Mouse (Mus musculus) ES-E14 (cell line): Measurements from ENCODE around the gene Azin2. TPM values are rescaled to one million over a fixed set of nuclear protein-coding genes. Genes with fewer than 3 reads are reported as not detected.

Source experiments
- DNase-seq: peaks from one replicate; pipeline ENCODE4 v3.0.0-alpha.2; 2013; ENCODE audit warnings: low read depth, low spot score
- H3K27ac ChIP-seq: 2 replicates; pipeline ENCODE4 v1.5.1; 2012; ENCODE audit warnings: low read depth, mild to moderate bottlenecking, low read length, moderate library complexity, mixed read lengths; ENCODE audit not compliant: poor library complexity, insufficient read depth, severe bottlenecking
- H3K36me3 ChIP-seq: 2 replicates; pipeline ENCODE4 v1.6.1; 2012; ENCODE audit warnings: mild to moderate bottlenecking, low read length, moderate library complexity, mixed read lengths; ENCODE audit not compliant: control insufficient read depth, poor library complexity, insufficient read depth, severe bottlenecking
- H3K4me1 ChIP-seq, 2 experiments: fragments of 150-350 bp in 1 of 2; sonication (generic) in 1 of 2; 2 replicates each; pipeline ENCODE4 v1.6.1; 2012; ENCODE audit warnings: low read length in 2 of 2, mild to moderate bottlenecking in 1 of 2, mixed read lengths in 1 of 2; ENCODE audit not compliant: control insufficient read depth in 2 of 2, insufficient read depth in 2 of 2, poor library complexity in 1 of 2
- H3K4me3 ChIP-seq, 2 experiments: fragments of 150-350 bp in 1 of 2; sonication (generic) in 1 of 2; 2 replicates each; pipeline ENCODE4 v1.5.1; 2012; ENCODE audit warnings: low read length in 2 of 2, low read depth in 1 of 2, mild to moderate bottlenecking in 1 of 2, mixed read lengths in 1 of 2; ENCODE audit not compliant: insufficient read depth in 1 of 2, poor library complexity in 1 of 2, severe bottlenecking in 1 of 2
- H3K9ac ChIP-seq: 2 replicates; pipeline ENCODE4 v1.6.1; 2012; ENCODE audit warnings: low read depth, mild to moderate bottlenecking, low read length, mixed read lengths; ENCODE audit not compliant: poor library complexity, insufficient read depth, severe bottlenecking
- H3K9me3 ChIP-seq: fragments of 150-350 bp; sonication (generic); 2 replicates; pipeline ENCODE4 v1.6.1; 2012; ENCODE audit warnings: low read depth, mild to moderate bottlenecking, low read length; ENCODE audit not compliant: control insufficient read depth, insufficient read depth
- CHD2 ChIP-seq: IDR thresholded peaks from 2 replicates; pipeline ENCODE4 v1.6.1; 2014; ENCODE audit warnings: mild to moderate bottlenecking, low read depth, low read length, inconsistent platforms
- HCFC1 ChIP-seq: IDR thresholded peaks from 2 replicates; pipeline ENCODE4 v1.6.1; 2012; ENCODE audit warnings: low read length, inconsistent platforms, borderline replicate concordance; ENCODE audit not compliant: insufficient read depth
- MAFK ChIP-seq: IDR thresholded peaks from 2 replicates; pipeline ENCODE4 v1.6.1; 2014; ENCODE audit warnings: mild to moderate bottlenecking, low read depth, low read length, inconsistent platforms; ENCODE audit not compliant: insufficient read depth
- ZC3H11A ChIP-seq: IDR thresholded peaks from 2 replicates; pipeline ENCODE4 v1.6.1; 2012; ENCODE audit warnings: low read depth, mild to moderate bottlenecking, inconsistent platforms, low read length, borderline replicate concordance
- ZNF384 ChIP-seq: IDR thresholded peaks from 2 replicates; pipeline ENCODE4 v1.6.1; 2012; ENCODE audit warnings: low read depth, low read length, inconsistent platforms
- in situ Hi-C, 2 experiments: fragments of 600-800 bp; cut with MboI; formaldehyde crosslinking; loops; one replicate each; pipeline ENCODE4 v1.15.1; 2025; ENCODE audit warnings: low sequenced_read_pairs in 2 of 2, inconsistent platforms in 1 of 2; ENCODE audit not compliant: unreplicated experiment in 2 of 2
- total RNA-seq: library from RNA; depleted of rRNA; stranded (reverse); fragments of 300-350 nt; gene quantifications from 2 replicates; pipeline ENCODE4 v1.2.3, GENCODE M21; 2012

Gene Azin2
- total RNA-seq, 1 experiment = 16.0 TPM

- no peak for TF ChIP-seq CHD2
- no peak for TF ChIP-seq ZNF384
- no peak for TF ChIP-seq ZC3H11A
Observed at GRCm38 (mm10) chr4:128902390-128902789, 59.9 kb downstream of the Azin2 start.

GRCm38 (mm10) chr4:128900484-128900883 lies 61.8 kb downstream of the Azin2 start:
- H3K4me1 ChIP-seq = no peaks in the 10 kb centered on the region
- DNase-seq = no peak
- H3K9me3 ChIP-seq = no peaks in the 10 kb centered on the region
- in situ Hi-C loops = no loop called here
- H3K36me3 ChIP-seq = no peaks in the 10 kb centered on the region
- TF ChIP-seq CHD2 (no peak), MAFK (no peak), HCFC1 (no peak), ZNF384 (no peak), ZC3H11A (no peak)
- H3K9ac ChIP-seq = no peak overlapping the region
- no peak overlapping the region for H3K27ac ChIP-seq
- H3K4me3 ChIP-seq = no peak overlapping the region

More at GRCm38 (mm10) chr4:128902390-128902789, 59.9 kb downstream of the Azin2 start:
- Histone ChIP-seq H3K27ac (no peak overlapping the region), H3K36me3 (no peaks in the 10 kb centered on the region), H3K9ac (no peak overlapping the region), H3K4me1 (no peaks in the 10 kb centered on the region), H3K9me3 (no peaks in the 10 kb centered on the region), H3K4me3 (no peak overlapping the region)
- in situ Hi-C loops = no loop called here
- no peak for DNase-seq

- H3K9me3 ChIP-seq = no peaks in the 10 kb centered on the region
- H3K27ac ChIP-seq = no peak overlapping the region
- DNase-seq = no peak
- in situ Hi-C loops = no loop called here
- no peaks in the 10 kb centered on the region for H3K36me3 ChIP-seq
- H3K4me1 ChIP-seq = no peaks in the 10 kb centered on the region
- H3K9ac ChIP-seq = no peak overlapping the region
- TF ChIP-seq ZNF384 (no peak), ZC3H11A (no peak), HCFC1 (no peak), CHD2 (no peak), MAFK (no peak)
- H3K4me3 ChIP-seq = no peak overlapping the region
Observed at GRCm38 (mm10) chr4:128899332-128899731, 62.9 kb downstream of the Azin2 start.

- DNase-seq = no peak
- Histone ChIP-seq H3K9me3 (no peaks in the 10 kb centered on the region), H3K27ac (no peak overlapping the region), H3K4me1 (no peaks in the 10 kb centered on the region), H3K36me3 (no peaks in the 10 kb centered on the region), H3K4me3 (no peak overlapping the region), H3K9ac (no peak overlapping the region)
- no peak for TF ChIP-seq CHD2
- TF ChIP-seq ZNF384 = no peak
- TF ChIP-seq ZC3H11A = no peak
- no peak for TF ChIP-seq MAFK
- TF ChIP-seq HCFC1 = no peak
- in situ Hi-C loops = no loop called here
Observed at GRCm38 (mm10) chr4:128897911-128898421, 64.3 kb downstream of the Azin2 start.

GRCm38 (mm10) chr4:128896667-128897066 lies 65.6 kb downstream of the Azin2 start:
- Histone ChIP-seq H3K9me3 (no peaks in the 10 kb centered on the region), H3K4me3 (no peak overlapping the region), H3K4me1 (no peaks in the 10 kb centered on the region), H3K36me3 (no peaks in the 10 kb centered on the region), H3K9ac (no peak overlapping the region), H3K27ac (no peak overlapping the region)
- in situ Hi-C loops = no loop called here
- TF ChIP-seq ZC3H11A (no peak), MAFK (no peak), ZNF384 (no peak), HCFC1 (no peak), CHD2 (no peak)
- no peak for DNase-seq
